Mouse (Mus musculus): ENCODE results near the gene Ryr3.

GRCm38 (mm10) chr2:113181701-113182100 lies 35.2 kb downstream of the Ryr3 start:
- TF ChIP-seq CTCF (IDR thresholded peaks at IDR 0.05; ENCODE audit: borderline replicate concordance, insufficient read depth, low read length) (no peak), POLR2A (IDR thresholded peaks at IDR 0.05; ENCODE audit: low read depth, low read length) (no peak)
